Mouse (Mus musculus) C3H10T1/2 (cell line): ENCODE data around the gene Olfr600. TPM values are rescaled to one million over a fixed set of nuclear protein-coding genes. Genes with fewer than 3 reads are reported as not detected.

Experiments
- polyA plus RNA-seq, 2 experiments: library from polyadenylated mRNA; unstranded; fragments of >200 nt; fragmentation: generic; extraction: Trizol; gene quantifications; one replicate each; pipeline ENCODE4 v1.2.1; 2012; ENCODE audit warnings: missing spikeins in 2 of 2

Olfr600 gene
- polyA plus RNA-seq, result not detected

DNA sequence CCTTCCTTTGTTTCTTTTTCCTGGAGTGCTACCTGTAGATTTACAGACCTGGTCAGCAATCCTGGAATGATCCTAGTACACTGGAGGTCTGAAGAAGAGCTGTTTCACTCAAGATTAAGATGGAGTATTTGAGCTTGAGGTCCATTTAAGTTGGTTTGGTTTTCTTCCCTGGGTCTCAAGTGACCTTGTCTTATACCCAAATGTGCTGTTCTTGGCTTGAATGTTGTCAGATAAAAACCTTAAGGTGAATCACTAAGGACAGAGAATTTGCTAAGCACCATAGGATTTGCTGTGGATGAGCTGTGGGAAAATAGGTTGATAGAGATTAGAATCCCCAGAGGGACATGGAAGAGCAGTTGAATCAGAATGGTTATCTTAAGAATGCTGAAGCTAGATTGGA is at the start of gene Olfr600:
Gene Olfr600, minus strand, starts transcription at position 101 of the 400 bp plus-strand sequence.

GRCm38 (mm10) chr7:103386077-103386476 is 36.6 kb upstream of the Olfr600 start, which contains the start of gene Olfr603:
TSS of gene Olfr603 (minus strand) at chr7:103386177.

GRCm38 (mm10) chr7:103362555-103362954 is 13.1 kb upstream of the Olfr600 start, which contains the start of gene Olfr601:
TSS of gene Olfr601 (minus strand) at chr7:103362655.

DNA sequence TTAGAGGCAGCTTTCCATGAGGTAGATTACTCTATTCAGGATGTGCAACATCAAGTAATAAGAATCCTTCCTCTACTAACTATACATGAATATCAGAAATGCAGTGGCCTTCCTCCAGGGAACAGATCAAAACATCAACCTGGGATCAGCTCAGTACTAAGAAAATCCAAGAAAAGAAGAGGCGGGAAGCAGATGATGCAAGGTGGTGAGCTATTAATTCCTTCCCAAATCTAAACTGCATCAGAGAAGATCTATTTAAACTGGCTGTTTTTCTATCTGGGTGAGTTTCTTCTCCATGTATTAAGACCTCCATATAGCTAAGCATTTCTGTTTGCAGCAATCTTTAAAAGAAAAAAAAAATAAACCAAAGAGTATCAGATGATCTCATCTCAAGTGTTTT is 13.9 kb downstream of the Olfr600 start, which contains the start of gene Olfr599:
Gene Olfr599, plus strand, starts transcription at position 301 of the 400 bp plus-strand sequence.

GRCm38 (mm10) chr7:103323268-103323667 is 26.2 kb downstream of the Olfr600 start, which contains the start of gene Olfr598:
TSS of gene Olfr598 (plus strand) at chr7:103323568.

DNA sequence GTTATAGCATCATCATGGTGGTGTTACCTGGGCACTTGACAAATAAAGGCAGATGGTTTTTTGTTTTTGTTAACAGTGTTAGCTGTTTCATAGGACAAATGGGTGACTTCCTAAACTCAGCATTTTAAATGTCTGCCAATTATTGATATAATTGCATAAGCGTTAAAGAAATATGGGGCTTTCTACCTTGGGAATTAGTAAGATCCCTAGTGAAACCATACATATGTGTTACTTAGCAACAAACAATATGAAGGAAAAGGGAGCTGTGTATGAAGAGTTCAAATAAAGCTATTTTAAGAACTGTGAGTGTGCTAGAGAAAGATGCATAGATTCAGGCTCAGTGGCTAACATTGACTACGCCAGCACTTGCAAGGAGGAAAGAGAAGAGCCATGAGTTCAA is 33.5 kb downstream of the Olfr600 start, which contains the start of gene Olfr597:
Gene Olfr597, plus strand, starts transcription at position 301 of the 400 bp plus-strand sequence.

DNA sequence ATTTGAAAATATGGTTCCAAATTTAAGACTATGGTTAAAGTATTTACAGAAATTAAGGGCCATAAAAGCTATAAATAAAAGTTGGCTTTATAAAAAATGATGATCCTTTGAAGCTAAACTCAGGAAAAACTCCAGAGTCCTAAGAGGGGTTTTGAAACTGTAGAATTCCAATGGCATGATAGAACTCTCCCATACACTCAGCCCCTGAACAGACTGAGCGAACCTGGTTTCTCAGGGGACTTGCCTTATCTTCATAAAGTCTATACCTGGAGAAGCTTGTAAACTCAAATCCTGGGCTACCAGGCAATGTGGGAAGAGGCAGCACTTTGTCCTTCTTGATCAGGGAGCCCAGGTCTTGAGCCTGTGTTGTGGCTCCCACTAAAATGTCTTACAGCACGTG is 44.1 kb downstream of the Olfr600 start, which contains the start of gene Olfr596:
Gene Olfr596, plus strand, starts transcription at position 301 of the 400 bp plus-strand sequence.

Other genes with a start within 250 kb of the Olfr600 start
- gene Olfr586, start 224.0 kb downstream of the Olfr600 start, polyA plus RNA-seq, result not detected
- not detected for gene Olfr588-ps1, start 208.8 kb downstream of the Olfr600 start, polyA plus RNA-seq
- gene Olfr589, start 193.3 kb downstream of the Olfr600 start, polyA plus RNA-seq, result not detected
- gene Olfr591, start 171.3 kb downstream of the Olfr600 start, polyA plus RNA-seq, result not detected
- not detected for gene Olfr592, start 164.9 kb downstream of the Olfr600 start, polyA plus RNA-seq
- not detected for gene Olfr593, start 137.8 kb downstream of the Olfr600 start, polyA plus RNA-seq
- gene Olfr594, start 132.7 kb downstream of the Olfr600 start, polyA plus RNA-seq, result not detected
- gene Usp17ld, start 97.2 kb downstream of the Olfr600 start, polyA plus RNA-seq, result not detected
- not detected for gene Olfr596, start 44.0 kb downstream of the Olfr600 start, polyA plus RNA-seq
- not detected for gene Olfr597, start 33.4 kb downstream of the Olfr600 start, polyA plus RNA-seq
- gene Olfr598, start 26.1 kb downstream of the Olfr600 start, polyA plus RNA-seq, result not detected
- not detected for gene Olfr599, start 13.8 kb downstream of the Olfr600 start, polyA plus RNA-seq
- gene Olfr601, start 13.0 kb upstream of the Olfr600 start, polyA plus RNA-seq, result not detected
- gene Olfr603, start 36.5 kb upstream of the Olfr600 start, polyA plus RNA-seq, result not detected
- not detected for gene Usp17lc, start 65.4 kb upstream of the Olfr600 start, polyA plus RNA-seq
- gene Olfr605, start 95.8 kb upstream of the Olfr600 start, polyA plus RNA-seq, result not detected
- gene Olfr606, start 99.4 kb upstream of the Olfr600 start, polyA plus RNA-seq, result not detected
- gene Olfr607, start 114.5 kb upstream of the Olfr600 start, polyA plus RNA-seq, result not detected
- not detected for gene Olfr608, start 120.2 kb upstream of the Olfr600 start, polyA plus RNA-seq
- not detected for gene Olfr609, start 148.4 kb upstream of the Olfr600 start, polyA plus RNA-seq
- not detected for gene Olfr610, start 162.5 kb upstream of the Olfr600 start, polyA plus RNA-seq
- not detected for gene Olfr611, start 171.2 kb upstream of the Olfr600 start, polyA plus RNA-seq
- not detected for gene Olfr612, start 193.0 kb upstream of the Olfr600 start, polyA plus RNA-seq
- not detected for gene Olfr613, start 198.4 kb upstream of the Olfr600 start, polyA plus RNA-seq
- gene Olfr615, start 206.4 kb upstream of the Olfr600 start, polyA plus RNA-seq, result not detected
- not detected for gene Olfr616, start 219.5 kb upstream of the Olfr600 start, polyA plus RNA-seq
- gene Olfr617, start 223.4 kb upstream of the Olfr600 start, polyA plus RNA-seq, result not detected
- not detected for gene Olfr618, start 240.4 kb upstream of the Olfr600 start, polyA plus RNA-seq